Mouse (Mus musculus) stomach, embryonic 14.5 days (tissue): ENCODE data around the gene Mdk. TPM values are rescaled to one million over a fixed set of nuclear protein-coding genes. Genes with fewer than 3 reads are reported as not detected.

Experiments used
- ATAC-seq: fragments of 200-750 bp; cut with Nextera tagmentation; 2 replicates; pipeline ENCODE4 v1.8.0; 2017; ENCODE audit warnings: low read depth, moderate TSS enrichment; ENCODE audit not compliant: insufficient number of reproducible peaks, insufficient read depth, low FRiP score
- H3K27ac ChIP-seq: fragments of 300-500 bp; sonication (generic); 2 replicates; pipeline ENCODE4 v1.5.1; 2014; ENCODE audit warnings: mild to moderate bottlenecking, low read length, moderate library complexity, mixed read lengths
- H3K27me3 ChIP-seq: fragments of 300-500 bp; sonication (generic); 2 replicates; pipeline ENCODE4 v1.6.1; 2014; ENCODE audit warnings: low read length, control low read depth, mixed read lengths; ENCODE audit not compliant: control insufficient read depth, insufficient read depth
- H3K36me3 ChIP-seq: fragments of 300-500 bp; sonication (generic); 2 replicates; pipeline ENCODE4 v1.6.1; 2014; ENCODE audit warnings: mild to moderate bottlenecking, control low read depth, low read length, moderate library complexity, mixed read lengths; ENCODE audit not compliant: control insufficient read depth, insufficient read depth
- H3K4me1 ChIP-seq: fragments of 300-500 bp; sonication (generic); 2 replicates; pipeline ENCODE4 v1.6.1; 2014; ENCODE audit warnings: low read length, control low read depth, mixed read lengths; ENCODE audit not compliant: control insufficient read depth, insufficient read depth
- H3K4me2 ChIP-seq: fragments of 300-500 bp; sonication (generic); replicated peaks from 2 replicates; pipeline ENCODE4 v1.6.1; 2014; ENCODE audit warnings: low read depth, low read length, control low read depth
- H3K4me3 ChIP-seq: fragments of 300-500 bp; sonication (generic); 2 replicates; pipeline ENCODE4 v1.5.1; 2014; ENCODE audit warnings: low read depth, low read length, control low read depth
- H3K9ac ChIP-seq: fragments of 300-500 bp; sonication (generic); replicated peaks from 2 replicates; pipeline ENCODE4 v1.6.1; 2014; ENCODE audit warnings: low read depth, mild to moderate bottlenecking, control low read depth, low read length, moderate library complexity, mixed read lengths
- H3K9me3 ChIP-seq: fragments of 300-500 bp; sonication (generic); 2 replicates; pipeline ENCODE4 v1.6.1; 2016; ENCODE audit warnings: low read depth, low read length, control low read depth; ENCODE audit not compliant: control insufficient read depth
- WGBS: fragments of 180-500 bp; shearing (Covaris S2); extraction: QIAGEN DNeasy Blood & Tissue Kit; methylation state at CpG from one replicate; pipeline ENCODE4 v1.1.7; 2014; 5-methylcytosine and 5-hydroxymethylcytosine counted together
- polyA plus RNA-seq: library from polyadenylated mRNA; unstranded; fragments of >200 nt; fragmentation: Nextera tagmentation; extraction: Ambion mirVana; gene quantifications from 2 replicates; pipeline ENCODE4 v1.2.1, GENCODE M21; 2014

The Mdk gene
- polyA plus RNA-seq, 1 experiment from 2014 or later = 1,256 TPM

- H3K9me3 ChIP-seq = no peaks in the 10 kb centered on the region
- H3K36me3 ChIP-seq = peaks cover 27% of the 10 kb centered on the region
- no peaks in the 10 kb centered on the region for H3K27me3 ChIP-seq
- ATAC-seq = peak; percentile 71
- WGBS = 40% methylated on average over 13 of the region's 13 CpGs
- H3K4me1 ChIP-seq = peaks cover 26% of the 10 kb centered on the region
- H3K9ac ChIP-seq = no peak overlapping the region
- H3K4me2 ChIP-seq = no peak overlapping the region
- no peak overlapping the region for H3K4me3 ChIP-seq
- no peak overlapping the region; the same call in 1 of the 2 replicates for H3K27ac ChIP-seq
Measured at GRCm38 (mm10) chr2:91944170-91944950, 12.3 kb upstream of the Mdk start.

DNA sequence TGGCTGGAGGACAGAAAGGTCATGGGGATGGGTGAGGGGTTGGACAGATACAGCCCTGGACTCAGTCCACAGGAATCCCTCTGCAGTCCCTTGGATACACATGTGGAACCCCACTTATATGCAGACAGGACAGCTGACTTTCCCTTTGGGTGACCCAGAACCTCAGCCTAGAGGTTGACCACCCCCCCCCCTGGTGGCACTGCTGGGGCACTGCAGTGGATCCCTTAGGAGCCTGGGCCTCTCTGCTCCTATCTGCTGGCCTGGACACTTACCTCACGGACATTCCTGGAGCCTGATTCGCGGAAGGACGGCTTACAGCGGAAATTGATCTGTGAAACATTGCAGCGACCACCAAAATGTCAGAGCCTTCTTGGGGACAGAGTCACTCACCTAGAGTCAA is 10.3 kb upstream of the Mdk start:
- no peak overlapping the region for H3K4me3 ChIP-seq
- peaks cover 10% of the 10 kb centered on the region for H3K4me1 ChIP-seq
- peaks cover 47% of the 10 kb centered on the region for H3K36me3 ChIP-seq
- H3K27me3 ChIP-seq = no peaks in the 10 kb centered on the region
- H3K4me2 ChIP-seq = no peak overlapping the region
- H3K9me3 ChIP-seq = no peaks in the 10 kb centered on the region
- H3K27ac ChIP-seq = no peak overlapping the region
- no peak for ATAC-seq
- H3K9ac ChIP-seq = no peak overlapping the region
- WGBS = 65% methylated on average over 6 of the region's 6 CpGs

DNA sequence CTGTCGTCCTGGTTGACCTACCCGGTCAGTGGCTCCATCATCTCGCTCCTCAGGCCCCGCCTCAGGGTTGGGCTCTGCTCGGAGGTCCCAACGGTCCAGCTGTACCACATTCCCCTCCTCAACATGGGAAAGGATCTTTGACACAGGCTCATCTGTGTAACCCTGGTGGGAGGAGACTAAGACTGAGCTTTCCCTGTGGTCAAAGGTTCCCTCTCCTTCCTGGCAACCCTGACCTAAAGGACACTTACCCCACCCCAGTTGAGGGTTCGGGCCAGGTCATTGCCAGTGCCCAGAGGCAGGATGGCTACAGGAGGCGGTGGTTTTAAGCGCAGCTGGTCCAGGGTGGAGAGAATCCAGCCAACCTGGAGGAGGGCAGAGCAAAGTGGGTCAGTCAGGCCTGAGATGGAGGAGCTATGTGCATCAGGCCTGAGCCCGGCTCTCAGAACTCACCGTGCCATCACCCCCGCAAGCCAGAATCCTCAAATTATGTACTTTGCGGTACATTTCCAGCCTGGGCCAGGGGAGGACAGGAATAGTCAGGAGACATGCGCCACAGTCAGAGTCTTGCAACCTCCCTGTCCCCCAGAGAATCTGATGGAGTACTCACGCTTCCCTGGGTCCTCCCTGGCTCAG is 7.3 kb upstream of the Mdk start:
- H3K4me1 ChIP-seq = 0 out of 2 replicates have a peak, but pooled peaks cover 3% of the 10 kb centered on the region
- 79% methylated on average over 15 of the region's 15 CpGs for WGBS
- peaks cover 73% of the 10 kb centered on the region for H3K36me3 ChIP-seq
- no peak for ATAC-seq
- H3K4me3 ChIP-seq = no peak overlapping the region
- H3K27ac ChIP-seq = no peak overlapping the region
- H3K9me3 ChIP-seq = no peaks in the 10 kb centered on the region
- no peak overlapping the region for H3K4me2 ChIP-seq
- H3K9ac ChIP-seq = no peak overlapping the region
- no peaks in the 10 kb centered on the region for H3K27me3 ChIP-seq

GRCm38 (mm10) chr2:91936154-91936553 is 4.1 kb upstream of the Mdk start:
- peaks cover 18% of the 10 kb centered on the region for H3K4me1 ChIP-seq
- no peak overlapping the region for H3K4me2 ChIP-seq
- 89% methylated on average over 7 of the region's 7 CpGs for WGBS
- peaks cover 68% of the 10 kb centered on the region for H3K36me3 ChIP-seq
- no peak for ATAC-seq
- no peaks in the 10 kb centered on the region for H3K27me3 ChIP-seq
- no peak overlapping the region for H3K4me3 ChIP-seq
- H3K9me3 ChIP-seq = no peaks in the 10 kb centered on the region
- H3K27ac ChIP-seq = no peak overlapping the region
- H3K9ac ChIP-seq = no peak overlapping the region

- Histone ChIP-seq H3K4me2 (no peak overlapping the region), H3K27ac (no peak overlapping the region), H3K4me1 (peaks cover 21% of the 10 kb centered on the region), H3K9me3 (no peaks in the 10 kb centered on the region), H3K36me3 (peaks cover 58% of the 10 kb centered on the region), H3K9ac (no peak overlapping the region), H3K4me3 (no peak overlapping the region), H3K27me3 (no peaks in the 10 kb centered on the region)
- 84% methylated on average over 9 of the region's 9 CpGs for WGBS
- ATAC-seq = no peak
Measured at GRCm38 (mm10) chr2:91934826-91935525, 2.9 kb upstream of the Mdk start.

GRCm38 (mm10) chr2:91934016-91934415 is 1.9 kb upstream of the Mdk start:
- peaks cover 48% of the 10 kb centered on the region for H3K36me3 ChIP-seq
- H3K4me2 ChIP-seq = no peak overlapping the region
- H3K4me1 ChIP-seq = peaks cover 23% of the 10 kb centered on the region
- no peaks in the 10 kb centered on the region for H3K9me3 ChIP-seq
- WGBS = 42% methylated on average over 8 of the region's 8 CpGs
- no peak overlapping the region for H3K4me3 ChIP-seq
- H3K9ac ChIP-seq = no peak overlapping the region
- no peak for ATAC-seq
- no peaks in the 10 kb centered on the region for H3K27me3 ChIP-seq
- no peak overlapping the region; the same call in 1 of the 2 replicates for H3K27ac ChIP-seq

DNA sequence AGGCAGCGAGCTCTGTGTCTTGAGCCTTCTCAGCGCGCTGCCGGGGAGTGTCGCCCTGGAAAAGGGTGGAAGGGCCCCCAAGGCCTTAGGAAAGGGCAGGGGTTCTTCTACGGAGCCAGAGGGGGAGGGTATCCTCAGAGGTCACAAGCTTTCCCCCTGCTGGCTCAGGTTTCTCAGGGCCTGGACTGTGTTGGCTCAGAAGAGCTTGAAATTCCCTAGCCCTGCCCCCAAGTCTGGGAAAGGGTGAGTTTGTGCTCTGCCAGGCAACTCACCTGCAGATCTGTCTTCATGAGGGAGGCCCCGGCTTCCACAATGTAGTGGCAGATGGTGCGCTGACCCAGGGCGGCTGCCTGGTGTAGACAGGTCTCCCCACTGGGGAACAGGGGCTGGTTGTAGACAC is 1.4 kb upstream of the Mdk start:
- Histone ChIP-seq H3K36me3 (peaks cover 43% of the 10 kb centered on the region), H3K4me3 (no peak overlapping the region), H3K9ac (no peak overlapping the region), H3K27ac (peak overlapping the region; percentile 98), H3K9me3 (no peaks in the 10 kb centered on the region), H3K4me2 (no peak overlapping the region; the same call in 1 of the 2 replicates), H3K4me1 (peaks cover 23% of the 10 kb centered on the region), H3K27me3 (no peaks in the 10 kb centered on the region)
- ATAC-seq = no peak
- WGBS = 23% methylated on average over 9 of the region's 9 CpGs

- Histone ChIP-seq H3K4me2 (peak overlapping the region; percentile 93), H3K4me3 (0 out of 2 replicates have a peak overlapping the region, but pooled peaks have one; percentile 80), H3K36me3 (peaks cover 37% of the 10 kb centered on the region), H3K4me1 (peaks cover 26% of the 10 kb centered on the region), H3K27me3 (no peaks in the 10 kb centered on the region), H3K27ac (peak overlapping the region; percentile 98), H3K9me3 (no peaks in the 10 kb centered on the region), H3K9ac (no peak overlapping the region)
- WGBS = 25% methylated on average over 6 of the region's 6 CpGs
- ATAC-seq = no peak
Measured at GRCm38 (mm10) chr2:91932737-91933350, 747 bp upstream of the Mdk start.
